Mouse (Mus musculus): ENCODE results near the gene Epha6. TPM values are rescaled to one million over a fixed set of nuclear protein-coding genes. Genes with fewer than 3 reads are reported as not detected.

Epha6 gene
- total RNA-seq, 2 experiments from 2014 or later = 0.23 to 0.40 TPM

DNA sequence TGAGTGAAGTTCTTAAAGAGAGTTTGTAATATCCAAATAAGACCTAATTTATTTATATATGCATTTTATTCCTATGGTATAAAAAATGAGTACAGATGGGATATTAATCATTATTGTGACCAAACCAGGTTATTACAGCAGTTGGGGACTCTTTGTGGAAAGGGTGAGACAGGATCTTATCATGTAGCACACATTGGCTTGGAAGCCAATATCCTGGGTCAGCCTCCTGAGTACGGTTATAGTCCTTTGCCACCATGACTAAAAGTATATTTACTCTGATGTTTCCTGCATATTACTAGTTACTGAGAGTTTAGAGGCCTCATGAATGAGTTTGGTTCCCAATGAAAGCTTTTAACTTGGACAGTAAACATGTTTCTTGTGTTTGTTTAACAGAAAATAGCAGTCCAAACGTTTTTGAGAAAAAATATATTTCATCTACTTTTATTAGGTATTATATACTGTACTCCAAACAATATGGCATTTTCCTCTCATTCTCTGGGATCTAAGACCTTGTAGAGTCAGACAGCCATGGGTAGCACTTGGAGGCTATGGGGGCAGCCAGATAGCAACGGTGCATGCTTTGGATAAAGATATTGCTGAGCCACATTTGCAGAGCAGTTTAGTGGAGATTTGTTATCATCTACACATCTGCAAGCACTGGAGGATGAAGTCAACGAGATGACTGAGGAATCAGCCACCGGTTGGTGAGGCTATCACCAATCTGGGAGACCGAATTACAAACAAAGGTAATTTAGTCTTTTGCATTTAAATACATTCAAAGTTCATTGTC, 340.4 kb downstream of the Epha6 start:
- DNase-seq = no peak

DNA sequence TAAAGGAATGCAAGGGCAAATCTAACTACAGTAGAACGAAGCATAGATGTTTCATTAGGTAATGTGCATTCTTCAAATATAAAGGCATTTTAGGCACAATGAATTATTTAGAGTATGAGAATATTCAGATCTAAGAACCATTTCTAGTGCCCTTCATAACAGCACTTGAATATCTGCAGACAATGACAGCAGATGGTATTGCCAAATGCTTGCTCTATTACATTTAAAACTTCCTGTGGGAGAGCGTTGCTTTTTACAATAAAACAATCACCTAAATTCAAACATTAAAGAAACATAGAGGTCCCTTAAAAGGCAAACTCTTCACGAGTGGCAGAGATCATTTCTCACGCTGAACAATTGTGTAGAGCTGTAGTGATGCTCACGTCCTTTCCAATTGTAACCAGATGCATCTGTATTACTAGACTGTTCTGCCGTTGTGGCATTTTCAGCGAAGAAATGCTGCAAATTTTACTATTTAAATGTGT, 347.1 kb downstream of the Epha6 start:
- no peak for DNase-seq

DNA sequence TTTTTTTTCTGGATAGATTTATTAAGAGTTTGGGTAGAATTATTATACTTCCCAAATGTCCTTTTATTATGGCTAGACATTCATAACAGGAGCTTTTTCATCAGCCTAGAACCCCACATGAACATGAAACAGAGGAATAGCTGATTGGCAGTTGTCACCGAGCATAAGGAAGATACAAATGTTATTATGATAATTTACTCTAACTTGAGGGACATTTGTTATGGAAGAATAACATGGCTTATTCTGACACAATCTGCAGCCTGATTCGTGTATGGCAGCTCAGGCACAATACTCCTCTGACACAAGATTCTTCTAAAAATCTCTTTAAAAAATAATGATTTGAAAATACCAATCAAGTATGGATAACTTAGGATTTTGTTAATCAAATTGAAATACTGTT, 347.7 kb downstream of the Epha6 start:
- no peak for DNase-seq

DNA sequence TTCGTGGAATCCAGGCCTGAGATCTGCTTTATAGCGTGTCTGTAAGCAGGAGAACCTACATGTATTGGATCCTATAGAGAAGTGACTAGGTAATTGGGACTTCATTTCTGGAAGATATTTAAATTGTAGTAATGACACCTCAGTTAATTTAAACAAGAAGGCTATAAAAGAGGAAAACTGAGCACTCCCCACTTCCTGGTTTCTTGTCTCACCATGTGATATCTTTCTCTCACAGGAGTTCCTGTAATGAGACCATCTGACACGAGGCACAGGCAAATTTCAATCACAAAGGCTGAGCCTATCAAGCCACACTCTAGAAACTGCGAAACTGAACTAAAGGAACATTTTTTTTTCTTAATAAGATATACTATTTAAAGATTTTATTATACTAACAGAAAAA, 348.3 kb downstream of the Epha6 start:
- DNase-seq = no peak

DNA sequence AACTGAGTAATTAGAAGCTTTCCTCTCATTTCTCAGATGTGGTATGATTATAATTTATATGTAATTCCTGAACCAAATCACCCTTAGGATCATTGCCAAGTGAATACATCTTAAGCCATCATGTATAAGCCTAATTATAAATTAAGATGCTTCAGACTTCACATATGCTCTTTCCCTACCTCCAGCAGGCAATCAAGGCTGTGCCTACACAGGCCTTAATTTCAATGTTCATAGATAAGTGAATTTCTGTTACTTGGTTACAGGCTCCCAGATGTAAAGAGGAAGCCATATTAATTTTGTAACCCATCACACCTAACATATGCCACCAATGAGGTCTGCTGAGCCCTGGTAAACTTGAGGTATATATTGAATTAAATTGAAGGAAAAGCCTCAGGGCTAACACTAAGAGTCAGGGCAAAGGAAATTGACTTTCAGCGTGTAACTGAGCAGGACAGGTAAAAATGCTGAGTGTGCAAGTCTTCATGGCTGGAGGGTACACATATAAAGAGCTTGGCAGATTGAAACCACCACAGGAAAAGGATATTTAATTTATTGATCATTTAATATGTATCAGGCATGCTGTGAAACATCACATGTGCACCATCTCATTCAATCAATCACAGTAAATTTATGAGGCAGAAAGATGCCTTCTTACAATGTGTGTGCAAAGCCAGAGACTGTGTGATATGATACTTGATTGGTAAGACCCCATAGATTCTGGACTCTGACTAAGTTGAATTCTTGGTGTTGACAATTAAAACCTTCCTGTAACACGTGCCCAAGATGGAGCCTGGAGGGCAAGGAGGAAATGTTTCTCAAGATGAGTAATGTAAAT, 365.8 kb downstream of the Epha6 start:
- DNase-seq = no peak

DNA sequence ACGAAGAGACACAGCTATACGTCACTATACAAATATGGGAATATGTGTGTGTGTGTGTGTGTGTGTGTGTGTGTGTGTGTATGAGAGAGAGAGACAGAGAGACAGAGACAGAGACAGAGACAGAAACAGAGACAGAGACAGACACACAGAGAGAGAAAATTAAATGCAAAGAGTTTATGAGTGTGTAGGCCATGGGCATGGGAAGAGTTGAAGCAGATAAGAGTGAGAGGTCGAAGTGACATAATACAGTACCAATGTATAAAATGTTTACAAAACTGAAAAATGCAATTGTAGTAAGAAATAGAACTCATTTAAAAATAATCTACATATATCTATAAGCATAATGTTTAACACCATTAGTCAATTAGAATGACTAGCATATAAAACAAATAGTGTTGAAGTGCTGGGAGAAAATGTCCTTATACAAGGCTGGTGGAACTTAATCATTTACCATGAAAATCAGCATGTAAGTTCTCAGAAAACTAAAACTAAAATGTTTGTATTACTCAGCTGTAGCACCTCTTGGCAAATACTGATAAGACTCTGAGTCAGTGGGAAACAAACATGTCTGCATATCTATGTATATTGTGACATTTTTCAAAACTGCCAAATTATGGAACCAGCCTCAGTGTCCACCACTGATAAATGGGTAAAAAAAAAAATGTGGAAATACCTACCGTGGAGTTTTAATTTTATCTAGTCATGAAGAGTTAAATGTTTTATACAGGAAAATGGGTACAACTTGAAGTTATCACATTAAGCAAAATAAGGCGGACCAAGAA, 371.2 kb downstream of the Epha6 start:
- DNase-seq = no peak

DNA sequence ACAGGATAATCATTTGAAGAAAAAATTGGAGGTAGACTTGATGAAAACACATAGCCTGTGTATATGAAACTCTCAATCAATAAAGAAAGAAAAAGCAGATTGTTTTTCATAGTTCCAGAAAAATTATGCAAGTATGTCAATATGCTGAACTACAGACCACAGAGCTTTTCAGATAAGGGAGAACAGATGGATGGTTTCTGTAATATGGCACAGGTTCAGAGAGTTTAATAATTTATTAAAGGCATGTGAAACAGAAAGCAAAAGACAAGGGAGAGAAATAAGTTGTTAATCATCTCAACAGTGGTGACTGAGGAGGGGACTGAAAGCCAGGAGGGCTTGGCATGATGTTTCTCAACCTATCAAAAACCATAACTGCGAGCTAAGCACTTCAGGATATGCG, 372.3 kb downstream of the Epha6 start:
- no peak for DNase-seq

DNA sequence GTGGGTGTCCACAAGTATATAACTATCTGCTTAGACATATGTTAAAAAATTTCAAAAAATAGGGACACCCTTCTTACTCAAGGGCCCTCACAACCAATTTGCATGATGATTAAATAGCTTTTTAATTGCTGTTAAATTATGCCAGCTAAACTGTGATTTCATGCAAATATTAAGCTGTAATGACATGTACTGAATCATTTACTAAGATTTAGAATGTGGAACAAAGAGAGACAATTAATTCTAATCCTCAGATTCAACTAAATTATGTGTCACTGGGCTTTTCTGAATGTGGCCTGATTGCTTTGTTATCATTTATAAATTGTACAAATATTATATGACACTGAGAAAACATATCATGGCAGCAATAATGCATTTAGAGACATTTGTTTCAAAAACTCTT, 396.2 kb downstream of the Epha6 start:
- no peak for DNase-seq

DNA sequence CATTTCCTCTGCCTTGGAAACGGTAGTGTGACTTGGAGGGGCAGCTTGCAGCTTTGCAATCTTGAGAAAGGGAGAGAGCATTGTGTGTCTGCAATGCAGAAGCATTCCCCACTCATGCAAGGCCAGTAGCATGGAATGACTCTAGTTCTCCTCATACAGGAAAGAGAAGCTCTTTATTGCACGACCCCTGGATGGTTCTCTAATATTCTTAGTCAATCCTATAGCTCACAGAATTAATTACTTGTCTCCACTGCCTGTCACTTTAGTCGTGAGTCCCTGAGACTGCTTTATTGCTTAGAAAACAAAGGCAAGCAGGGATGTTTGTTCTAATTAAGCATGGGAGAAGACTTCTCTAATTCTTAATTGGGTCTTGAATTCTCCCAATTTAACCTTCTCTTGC, 429.8 kb downstream of the Epha6 start:
- no peak for DNase-seq

DNA sequence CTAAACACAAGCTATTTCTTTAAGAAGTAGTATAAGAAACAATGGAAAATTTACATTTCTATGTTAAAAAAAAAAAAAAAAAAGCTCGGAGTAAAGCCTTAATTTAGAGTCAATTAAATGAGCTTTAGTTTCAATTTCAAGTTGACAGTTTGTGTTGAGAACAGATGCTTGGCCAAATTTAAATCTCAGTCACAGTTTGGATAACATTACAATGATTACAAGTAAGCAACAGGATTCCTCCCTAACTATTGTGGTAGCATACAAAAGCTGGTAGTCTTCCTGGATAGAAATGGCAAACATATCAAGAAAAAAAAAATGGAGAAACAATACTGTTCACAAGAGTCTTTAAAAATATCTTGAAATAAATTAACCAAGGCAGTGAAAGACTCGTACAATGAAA, 452.9 kb downstream of the Epha6 start:
- DNase-seq = no peak

DNA sequence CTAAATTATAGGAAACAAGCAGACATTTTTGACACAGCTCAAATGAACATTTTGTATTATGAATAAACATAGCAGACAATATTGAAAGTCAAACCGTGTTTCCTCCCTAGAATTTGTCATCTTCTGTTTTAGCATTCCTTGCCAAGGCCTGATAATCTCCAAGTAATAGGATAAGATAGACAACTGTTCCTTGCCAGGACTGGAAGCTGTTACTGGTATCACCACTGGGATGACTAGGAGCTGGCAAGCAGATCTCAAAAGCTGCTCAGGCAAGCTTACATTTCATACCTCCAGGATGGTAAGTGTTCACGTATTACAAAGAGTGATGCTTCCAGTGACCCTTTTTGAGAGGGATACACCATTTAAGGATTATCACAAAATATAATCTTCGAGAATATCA, 461.0 kb downstream of the Epha6 start:
- no peak for DNase-seq

DNA sequence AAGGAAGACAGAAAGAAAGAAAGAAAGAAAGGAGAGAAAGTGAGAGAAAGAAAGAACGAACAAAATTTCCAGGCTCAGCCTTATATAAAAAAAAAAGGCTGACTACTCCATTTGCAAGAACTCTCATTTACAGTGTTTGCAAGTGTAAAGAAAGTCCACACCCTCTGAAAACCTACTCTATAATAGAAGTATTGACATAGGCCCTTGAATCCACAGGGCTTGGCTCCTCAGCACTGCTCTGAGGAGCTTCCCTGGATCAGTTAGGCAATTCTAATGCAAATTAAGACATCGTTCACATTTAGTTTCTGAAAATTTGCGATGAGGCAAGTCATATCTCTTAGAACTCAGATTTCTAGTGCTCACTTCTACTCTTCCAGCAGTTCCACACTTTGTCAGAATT, 483.9 kb downstream of the Epha6 start:
- no peak for DNase-seq

DNA sequence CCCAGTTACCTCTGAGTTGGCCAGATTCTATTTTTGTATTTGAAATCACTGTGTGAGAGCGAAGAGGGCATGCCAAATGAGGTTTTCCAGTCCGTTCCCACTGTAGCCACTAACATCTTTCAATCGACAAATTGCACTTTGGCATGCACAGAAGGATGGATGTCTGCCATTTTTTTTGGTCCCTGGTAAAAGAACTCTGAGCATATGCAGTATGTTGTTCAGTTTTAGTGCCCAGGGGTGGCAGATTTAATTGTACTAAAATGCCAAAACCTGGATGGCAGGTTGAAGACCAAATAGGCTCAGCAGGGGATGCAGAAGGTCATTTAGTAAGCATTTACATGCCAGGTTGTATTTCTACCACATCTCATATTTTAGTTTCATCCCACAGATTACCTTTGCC, 503.1 kb downstream of the Epha6 start:
- DNase-seq = no peak

DNA sequence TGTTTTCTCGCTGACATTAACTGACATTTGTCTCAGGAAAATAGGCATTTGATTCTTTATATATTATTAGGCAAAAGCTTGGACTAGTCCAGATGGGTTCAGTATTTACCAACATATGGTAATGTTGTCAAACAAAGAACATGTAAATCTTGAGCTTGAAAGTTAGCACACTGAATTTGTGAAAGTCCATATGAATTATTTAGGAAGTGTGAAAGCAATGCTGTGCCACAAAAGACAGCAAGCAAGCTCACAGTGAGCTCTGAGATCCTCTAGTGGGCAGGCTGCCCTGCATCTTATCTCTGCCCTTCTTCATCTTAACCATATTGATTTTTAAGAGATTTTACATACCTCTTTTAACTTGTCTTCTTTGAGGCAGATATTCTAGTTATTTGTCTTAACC, 510.0 kb downstream of the Epha6 start:
- DNase-seq = no peak

DNA sequence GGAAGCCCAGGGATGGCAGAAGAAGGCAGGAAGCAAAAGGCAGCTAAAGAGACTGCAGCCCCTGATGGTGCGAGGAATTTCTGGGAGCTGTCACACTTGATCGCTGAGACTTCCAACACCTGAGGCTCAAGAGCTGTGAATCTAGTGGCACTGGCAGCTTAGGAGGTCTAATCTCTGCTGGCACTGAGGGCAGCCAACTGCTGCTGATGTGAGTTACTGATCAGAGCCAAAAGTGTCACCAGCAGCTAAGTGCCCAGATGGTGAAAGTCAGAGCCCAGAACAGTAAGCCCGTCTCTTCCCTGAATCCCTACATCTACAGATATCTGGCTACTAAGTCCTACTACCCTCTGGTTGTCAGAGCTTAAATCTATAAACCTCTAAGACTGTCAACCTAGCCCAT, 518.4 kb downstream of the Epha6 start:
- DNase-seq = no peak

DNA sequence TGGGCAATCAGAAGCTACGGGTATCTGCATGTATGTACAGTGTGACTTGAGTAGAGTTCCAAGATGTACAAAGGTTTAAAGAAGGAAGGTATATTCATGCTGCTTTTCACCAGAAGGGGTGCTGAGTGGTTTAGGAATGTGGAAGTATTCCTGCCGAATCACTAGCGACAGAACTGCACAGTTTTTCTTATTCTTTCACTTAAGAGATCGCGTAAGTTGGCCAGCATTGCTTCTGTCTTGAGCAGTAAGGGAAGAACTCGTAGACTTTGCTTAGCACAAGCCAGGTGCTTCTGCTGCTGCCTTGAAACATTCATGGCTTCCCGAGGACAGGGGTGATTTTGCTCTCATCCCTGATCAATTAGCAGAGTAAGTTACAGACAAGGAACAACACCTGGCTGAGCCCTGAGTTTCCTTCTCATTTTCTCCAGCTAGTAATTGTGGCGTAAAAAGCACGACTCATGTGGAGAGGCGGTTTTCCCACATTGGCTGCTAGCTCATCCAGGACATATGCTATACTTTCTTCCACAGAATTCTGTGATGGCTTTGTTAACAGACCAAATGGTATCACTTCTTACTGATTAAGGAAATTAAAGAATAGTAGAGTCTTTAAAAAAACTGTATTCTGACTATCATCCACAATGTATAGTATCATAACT, 534.7 kb downstream of the Epha6 start:
- DNase-seq = no peak

DNA sequence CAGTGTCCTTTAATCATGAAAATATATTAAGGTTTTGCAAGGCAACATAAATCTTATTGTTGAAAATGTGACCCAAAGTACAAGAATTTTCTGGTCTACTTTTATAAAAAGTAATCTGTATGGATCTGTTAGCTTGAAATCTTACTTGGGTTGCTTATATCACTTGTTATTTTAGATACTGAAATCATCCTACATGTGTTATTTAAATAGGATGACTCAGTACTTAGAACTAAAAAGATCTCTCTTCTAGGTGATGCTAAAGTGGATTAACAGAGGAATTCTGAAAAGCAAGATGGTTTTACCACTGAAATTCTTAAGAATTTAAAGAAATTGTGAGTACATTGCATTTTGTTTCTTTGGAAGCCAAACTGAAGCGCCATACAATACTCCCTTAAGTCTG, 561.5 kb downstream of the Epha6 start:
- no peak for DNase-seq

DNA sequence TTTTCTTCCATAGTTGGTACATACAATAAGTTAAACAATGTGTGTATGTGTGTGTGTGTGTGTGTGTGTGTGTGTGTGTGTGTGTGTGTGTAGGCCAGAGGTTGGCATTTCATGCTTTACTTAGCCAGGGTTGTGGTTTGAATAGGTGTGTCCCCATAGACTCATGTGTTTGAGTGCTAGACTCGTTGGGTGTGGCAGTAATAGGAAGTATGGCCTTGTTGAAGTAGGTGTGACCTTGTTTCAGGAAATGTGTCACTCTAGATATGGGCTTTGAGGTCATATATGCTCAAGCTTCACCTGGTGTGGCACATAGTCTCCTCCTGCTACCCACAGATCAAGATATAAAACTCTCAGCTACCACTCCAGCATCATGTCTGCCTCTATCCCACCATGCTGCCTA, 577.0 kb downstream of the Epha6 start:
- DNase-seq = no peak

DNA sequence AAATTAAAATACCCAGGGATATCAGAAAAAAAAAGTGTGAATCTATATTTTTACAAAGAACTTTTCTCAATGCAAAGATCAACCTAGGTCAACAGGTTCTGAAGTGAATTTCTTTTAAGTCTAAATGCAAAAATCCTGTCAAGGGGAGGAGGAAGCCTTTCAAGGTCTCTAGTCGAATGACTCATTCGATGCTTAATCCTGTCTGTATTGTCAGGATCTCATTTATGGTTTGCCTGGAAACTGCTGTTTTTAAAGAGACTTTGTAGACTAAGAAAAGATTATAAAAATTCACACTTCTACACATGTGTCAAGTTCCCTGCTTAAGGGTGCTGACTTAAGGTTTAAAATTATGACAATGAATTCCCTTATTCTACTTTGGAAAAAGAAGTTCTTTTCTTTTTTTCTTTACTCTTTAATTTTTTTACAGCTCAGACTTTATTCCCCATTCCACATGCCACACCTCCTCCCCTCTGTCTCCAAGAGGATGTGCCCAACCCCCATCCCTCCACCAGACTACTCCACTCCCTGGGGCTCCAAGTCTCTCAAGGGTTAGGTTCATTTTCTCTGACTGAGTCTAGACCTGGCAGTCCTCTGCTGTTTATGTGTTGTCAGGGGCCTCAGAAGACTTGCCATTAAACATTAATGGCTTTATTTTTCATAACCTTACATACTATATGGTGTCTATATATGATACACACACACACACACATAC, 598.3 kb downstream of the Epha6 start:
- no peak for DNase-seq

DNA sequence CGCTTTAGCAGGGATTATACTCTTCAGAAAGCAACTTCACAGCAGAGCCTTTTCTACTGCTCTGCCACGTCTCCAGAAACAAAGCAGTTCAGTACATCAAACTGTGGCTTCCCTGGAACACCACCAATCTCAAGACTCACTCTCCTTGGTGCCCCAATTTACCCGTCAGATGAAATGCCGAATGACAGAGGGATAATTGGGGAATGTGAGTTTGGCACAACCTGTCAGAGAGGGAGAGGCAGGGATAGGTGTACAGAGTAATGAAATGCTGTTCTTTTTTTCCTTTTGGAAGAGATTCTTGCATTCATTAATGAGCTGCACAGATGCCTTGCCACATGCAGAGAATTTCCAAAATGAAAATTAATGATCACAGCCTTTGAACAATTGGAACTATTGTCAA, 635.5 kb downstream of the Epha6 start:
- no peak for DNase-seq

DNA sequence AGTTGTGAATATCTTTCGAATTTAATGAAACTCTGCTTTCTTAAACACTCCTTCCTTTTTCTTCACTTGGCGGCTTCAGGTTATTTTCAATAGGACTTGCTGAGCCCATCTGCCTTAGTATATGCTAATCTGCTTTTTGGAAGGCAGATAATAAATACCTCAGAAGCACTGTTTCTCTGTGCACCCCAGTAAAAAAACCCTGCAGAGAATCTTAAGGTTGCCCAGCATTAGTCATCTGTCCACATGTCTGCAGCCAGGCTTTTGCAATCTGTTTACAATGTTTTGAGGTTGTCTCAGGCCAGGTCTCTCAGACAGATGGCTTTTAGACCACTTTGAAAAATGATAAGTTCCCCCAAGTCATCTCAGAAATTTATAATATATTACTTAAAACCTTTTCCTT, 649.6 kb downstream of the Epha6 start:
- no peak for DNase-seq

DNA sequence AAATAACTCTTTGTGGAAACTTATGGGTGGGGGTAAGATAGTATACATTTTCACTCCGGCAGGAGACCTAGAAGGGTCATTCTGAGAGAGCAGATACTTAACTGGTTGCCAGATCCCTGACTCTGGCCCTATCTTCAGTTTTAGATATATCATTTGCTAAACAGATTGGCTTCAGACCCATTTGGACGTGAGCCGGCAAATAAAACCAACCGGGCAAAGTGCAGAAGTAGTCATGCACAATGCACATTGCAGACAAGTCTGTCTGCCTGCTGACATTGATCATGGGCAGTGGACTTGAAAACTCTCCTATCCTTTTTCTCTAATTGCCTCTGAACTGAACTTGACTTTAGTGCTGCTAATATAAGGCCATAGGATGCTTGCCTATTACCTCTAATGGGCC, 681.6 kb downstream of the Epha6 start:
- no peak for DNase-seq

Data from gastrocnemius, postnatal 10 days (tissue).